Mouse (Mus musculus) heart, postnatal 10 days (tissue): ENCODE data around the gene Nudt1. TPM values are rescaled to one million over a fixed set of nuclear protein-coding genes. Genes with fewer than 3 reads are reported as not detected.
"Not testable (repeated sequence)": the region's sequence is repeated elsewhere in the genome, so short reads cannot be mapped to it uniquely, and the experiment has no call there.

ENCODE experiments used
- DNase-seq, 2 experiments: peaks; one replicate each; pipeline ENCODE4 v3.0.0; 2021
- intact Hi-C: fragments of 180-260 bp; cut with DNase I; formaldehyde crosslinking; loops from one replicate; pipeline ENCODE4 v1.15.1; 2025
- total RNA-seq, 2 experiments: library from RNA; stranded (reverse); gene quantifications; 2 replicates each; pipeline ENCODE4 v1.2.3; 2021

Gene Nudt1
- total RNA-seq, 2 experiments from 2014 or later = 11.1 to 11.8 TPM

GRCm38 (mm10) chr5:140338779-140339178, 17.3 kb downstream of the Nudt1 start:
- no peak for DNase-seq
- intact Hi-C loops = no loop called here

- intact Hi-C loops = no loop called here
Observed at GRCm38 (mm10) chr5:140339836-140340235, 18.4 kb downstream of the Nudt1 start.

GRCm38 (mm10) chr5:140342880-140343279, 21.4 kb downstream of the Nudt1 start:
- intact Hi-C loops = no loop called here
- DNase-seq = no peak

More at GRCm38 (mm10) chr5:140339836-140340235, 18.4 kb downstream of the Nudt1 start:
- DNase-seq = no peak

GRCm38 (mm10) chr5:140345244-140345643, 23.8 kb downstream of the Nudt1 start:
- intact Hi-C loops = no loop called here
- DNase-seq = no peak

GRCm38 (mm10) chr5:140346050-140346449, 24.6 kb downstream of the Nudt1 start:
- intact Hi-C loops = no loop called here
- no peak for DNase-seq

GRCm38 (mm10) chr5:140349882-140350281, 28.4 kb downstream of the Nudt1 start:
- DNase-seq = no peak
- intact Hi-C loops = no loop called here

- intact Hi-C loops = no loop called here
Observed at GRCm38 (mm10) chr5:140350731-140351497, 29.5 kb downstream of the Nudt1 start.

GRCm38 (mm10) chr5:140352352-140352751, 30.9 kb downstream of the Nudt1 start:
- intact Hi-C loops = no loop called here
- DNase-seq = no peak

More at GRCm38 (mm10) chr5:140350731-140351497, 29.5 kb downstream of the Nudt1 start:
- DNase-seq = no peak

- peak in 1 of 2 experiments; percentile 18 for DNase-seq
- intact Hi-C loops = no loop called here
Observed at GRCm38 (mm10) chr5:140355934-140356333, 34.5 kb downstream of the Nudt1 start.

GRCm38 (mm10) chr5:140357466-140357865, 36.0 kb downstream of the Nudt1 start:
- intact Hi-C loops = no loop called here
- no peak for DNase-seq

- intact Hi-C loops = no loop called here
- no peak for DNase-seq
Observed at GRCm38 (mm10) chr5:140359930-140360674, 38.6 kb downstream of the Nudt1 start.

GRCm38 (mm10) chr5:140364415-140364814, 43.0 kb downstream of the Nudt1 start:
- no peak for DNase-seq
- intact Hi-C loops = no loop called here

- DNase-seq, intact Hi-C loops: not testable (repeated sequence)
Observed at GRCm38 (mm10) chr5:140368126-140368525, 46.7 kb downstream of the Nudt1 start.

- intact Hi-C loops = no loop called here
- no peak for DNase-seq
Observed at GRCm38 (mm10) chr5:140368926-140369325, 47.5 kb downstream of the Nudt1 start.

GRCm38 (mm10) chr5:140369466-140369865, 48.0 kb downstream of the Nudt1 start:
- intact Hi-C loops = no loop called here
- DNase-seq = no peak

GRCm38 (mm10) chr5:140370446-140371254, 49.2 kb downstream of the Nudt1 start:
- intact Hi-C loops = no loop called here
- peak in 1 of 2 experiments; percentile 19 for DNase-seq

GRCm38 (mm10) chr5:140371671-140372070, 50.2 kb downstream of the Nudt1 start:
- intact Hi-C loops = no loop called here
- no peak for DNase-seq

- DNase-seq = no peak
- intact Hi-C loops = no loop called here
Observed at GRCm38 (mm10) chr5:140373711-140374110, 52.3 kb downstream of the Nudt1 start.

- intact Hi-C loops = no loop called here
- no peak for DNase-seq
Observed at GRCm38 (mm10) chr5:140374226-140374625, 52.8 kb downstream of the Nudt1 start.

GRCm38 (mm10) chr5:140375249-140375829, 53.9 kb downstream of the Nudt1 start:
- intact Hi-C loops = no loop called here
- no peak for DNase-seq
